In genomic region chr15:30697356-30697755, GRCm38 (mm10) we compare ENCODE assay signal across 21 mouse cellular contexts.
A peak's percentile ranks its signal among the peaks of the same experiment; 100 is the strongest.
DNase-seq lines count a peak whose midpoint lies in the region; ATAC-seq and TF ChIP-seq lines count a peak whose summit lies in the region.
"Had no signal": no experiment of that assay in that cellular context is flagged by ENCODE, and none has a peak within 500 bp of the region (broad histone marks: within the 10 kb centered on the region; RNA-seq: fewer than 3 reads in every experiment).

No protein-coding gene starts in this region.

- H3K4me1 ChIP-seq in forebrain, postnatal 0 days (ENCODE audit: insufficient read depth): no peaks in the 10 kb centered on the region
- H3K4me1 ChIP-seq in forebrain, embryonic 16.5 days (replicated peaks; ENCODE audit: control insufficient read depth, insufficient read depth, low read length): peaks cover 4% of the 10 kb centered on the region
- no peaks in the 10 kb centered on the region for H3K4me1 ChIP-seq in midbrain, postnatal 0 days (ENCODE audit: insufficient read depth, low read length)
- peaks cover 25% of the 10 kb centered on the region for H3K4me1 ChIP-seq in midbrain, embryonic 10.5 days
- H3K4me1 ChIP-seq: limb, embryonic 13.5 days had no signal

- no peaks in the 10 kb centered on the region for H3K9me3 ChIP-seq in forebrain, postnatal 0 days (ENCODE audit: low read length)
- no peaks in the 10 kb centered on the region for H3K9me3 ChIP-seq in forebrain, embryonic 16.5 days (ENCODE audit: control insufficient read depth, low read length)
- H3K9me3 ChIP-seq in midbrain, postnatal 0 days (ENCODE audit: low read length): no peaks in the 10 kb centered on the region
- H3K9me3 ChIP-seq in midbrain, embryonic 10.5 days (replicated peaks): no peaks in the 10 kb centered on the region
- H3K9me3 ChIP-seq: heart, embryonic 12.5 days; hindbrain, embryonic 13.5 days; limb, embryonic 13.5 days; midbrain, embryonic 12.5 days; neural tube, embryonic 12.5 days had no signal

- no peak overlapping the region for H3K9ac ChIP-seq in forebrain, postnatal 0 days
- H3K9ac ChIP-seq in forebrain, embryonic 16.5 days (replicated peaks; ENCODE audit: low read depth, low read length): no peak overlapping the region
- H3K9ac ChIP-seq in midbrain, postnatal 0 days (replicated peaks; ENCODE audit: low read length, poor library complexity, severe bottlenecking): no peak overlapping the region
- H3K9ac ChIP-seq: heart, embryonic 12.5 days; hindbrain, embryonic 13.5 days; limb, embryonic 13.5 days; midbrain, embryonic 12.5 days; neural tube, embryonic 12.5 days had no signal

- no peak overlapping the region for H3K27ac ChIP-seq in forebrain, postnatal 0 days (ENCODE audit: low read depth, low read length)
- no peak overlapping the region for H3K27ac ChIP-seq in forebrain, embryonic 16.5 days (ENCODE audit: low read length)
- H3K27ac ChIP-seq in midbrain, postnatal 0 days (ENCODE audit: low read depth, low read length): no peak overlapping the region
- H3K27ac ChIP-seq in midbrain, embryonic 10.5 days (replicated peaks): no peak overlapping the region
- H3K27ac ChIP-seq: gastrocnemius, adult 2 months; hindbrain, embryonic 13.5 days; limb, embryonic 13.5 days; midbrain, embryonic 12.5 days; neural tube, embryonic 12.5 days had no signal

- 0 out of 2 replicates have a peak, but pooled peaks have one; percentile 9 for TF ChIP-seq CTCF in forebrain, postnatal 0 days (IDR thresholded peaks at IDR 0.05; ENCODE audit: low read depth)
- peak; percentile 22 for TF ChIP-seq CTCF in midbrain, postnatal 0 days (IDR thresholded peaks at IDR 0.05)

- no peak overlapping the region for H3K4me3 ChIP-seq in forebrain, postnatal 0 days (ENCODE audit: low read depth, low read length)
- no peak overlapping the region for H3K4me3 ChIP-seq in forebrain, embryonic 16.5 days (replicated peaks; ENCODE audit: low read length)
- H3K4me3 ChIP-seq in midbrain, postnatal 0 days (ENCODE audit: low read depth, low read length): no peak overlapping the region
- H3K4me3 ChIP-seq in midbrain, embryonic 10.5 days: no peak overlapping the region
- H3K4me3 ChIP-seq: gastrocnemius, adult 2 months; heart, embryonic 12.5 days; hindbrain, embryonic 13.5 days; limb, embryonic 13.5 days; midbrain, embryonic 12.5 days; neural tube, embryonic 12.5 days had no signal

- H3K4me2 ChIP-seq in forebrain, postnatal 0 days (ENCODE audit: low read depth): no peak overlapping the region
- no peak overlapping the region for H3K4me2 ChIP-seq in forebrain, embryonic 16.5 days (ENCODE audit: low read length)
- no peak overlapping the region for H3K4me2 ChIP-seq in midbrain, postnatal 0 days (ENCODE audit: low read depth, low read length, poor library complexity, severe bottlenecking)
- H3K4me2 ChIP-seq: heart, embryonic 12.5 days; hindbrain, embryonic 13.5 days; limb, embryonic 13.5 days; midbrain, embryonic 12.5 days; neural tube, embryonic 12.5 days had no signal

- DNase-seq in forebrain, postnatal 0 days: no peak
- peak; percentile 37 for DNase-seq in midbrain, postnatal 0 days (ENCODE audit: low spot score)
- no peak for DNase-seq in midbrain, embryonic 10.5 days (ENCODE audit: low spot score)
- peak; percentile 30 for DNase-seq in cerebellum, adult 9-11 months
- peak; percentile 23 to 48 for DNase-seq in layer of hippocampus, postnatal 10 days (ENCODE audit: low spot score in 2 of 2)
- DNase-seq in heart, adult 11 months: no peak
- DNase-seq: adrenal gland, postnatal 36 days; embryo, embryonic 11 days; gastrocnemius, adult 2 months; heart, postnatal 14 days; kidney, adult 8-10 months; kidney, postnatal 36 days; spleen, adult 18-20 months; thymus, postnatal 25 days had no signal

- ATAC-seq in forebrain, postnatal 0 days: no peak
- ATAC-seq in forebrain, embryonic 16.5 days: no peak
- no peak for ATAC-seq in midbrain, postnatal 0 days (ENCODE audit: low FRiP score)
- ATAC-seq: lung, postnatal 0 days had no signal

- 45% methylated on average over 5 of the region's 5 CpGs for WGBS in forebrain, postnatal 0 days
- WGBS in forebrain, embryonic 16.5 days: 45% methylated on average over 5 of the region's 5 CpGs
- whole genome bisulfite sequencing in midbrain, postnatal 0 days: 70% methylated on average over 5 of the region's 5 CpGs
- WGBS in midbrain, embryonic 10.5 days: 86% methylated on average over 5 of the region's 5 CpGs

- H3K27me3 ChIP-seq in forebrain, postnatal 0 days (ENCODE audit: insufficient read depth, low read length): no peaks in the 10 kb centered on the region
- no peaks in the 10 kb centered on the region for H3K27me3 ChIP-seq in forebrain, embryonic 16.5 days (replicated peaks; ENCODE audit: control insufficient read depth, insufficient read depth, low read length)
- H3K27me3 ChIP-seq in midbrain, postnatal 0 days (ENCODE audit: insufficient read depth, low read length): no peaks in the 10 kb centered on the region
- no peaks in the 10 kb centered on the region for H3K27me3 ChIP-seq in midbrain, embryonic 10.5 days (ENCODE audit: low read depth, poor library complexity, severe bottlenecking)
- H3K27me3 ChIP-seq: heart, embryonic 12.5 days; hindbrain, embryonic 13.5 days; limb, embryonic 13.5 days; midbrain, embryonic 12.5 days; neural tube, embryonic 12.5 days had no signal

- H3K36me3 ChIP-seq in forebrain, postnatal 0 days (ENCODE audit: insufficient read depth): no peaks in the 10 kb centered on the region
- H3K36me3 ChIP-seq in forebrain, embryonic 16.5 days (ENCODE audit: control insufficient read depth, insufficient read depth): no peaks in the 10 kb centered on the region
- no peaks in the 10 kb centered on the region for H3K36me3 ChIP-seq in midbrain, postnatal 0 days (ENCODE audit: insufficient read depth, low read length)
- H3K36me3 ChIP-seq in midbrain, embryonic 10.5 days: no peaks in the 10 kb centered on the region
- H3K36me3 ChIP-seq: heart, embryonic 12.5 days; limb, embryonic 13.5 days; neural tube, embryonic 12.5 days had no signal

Comparison
In these comparisons a context has a peak if more than half of its experiments do, and no peak if none do; other contexts are left out.
1. DNase-seq: peak in midbrain, postnatal 0 days (single experiment), cerebellum, adult 9-11 months (single experiment) and layer of hippocampus, postnatal 10 days (2 of 2); none in forebrain, postnatal 0 days (single experiment), midbrain, embryonic 10.5 days (single experiment) and heart, adult 11 months (single experiment).